Mouse (Mus musculus) liver, embryonic 14.5 days (tissue): Measurements from ENCODE around the gene Fasn.

Source experiments
- CTCF ChIP-seq: IDR thresholded peaks from 2 replicates; pipeline ENCODE4 v1.5.1; 2016; ENCODE audit warnings: antibody characterized with exemption, low read depth, control low read depth
- EP300 ChIP-seq: IDR thresholded peaks from 2 replicates; pipeline ENCODE4 v1.6.1; 2016; ENCODE audit warnings: antibody characterized with exemption, low read depth

DNA sequence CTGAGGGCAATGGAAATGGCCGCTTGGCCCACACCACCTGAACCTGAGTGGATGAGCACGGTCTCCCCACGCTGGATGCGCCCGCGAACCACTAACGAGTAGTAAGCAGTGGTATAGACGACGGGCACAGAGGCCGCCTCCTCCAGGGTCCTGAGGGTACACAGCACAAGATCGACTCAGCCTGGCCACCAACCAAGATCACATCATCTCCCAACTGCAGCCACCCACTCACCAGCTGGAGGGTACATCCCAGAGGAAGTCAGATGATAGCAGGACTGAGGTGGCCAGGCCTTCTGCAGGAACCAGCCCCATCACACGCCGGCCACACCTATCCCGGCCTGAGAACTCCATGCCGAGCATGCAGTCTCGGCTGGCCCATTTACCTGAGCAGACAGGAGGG, 12.3 kb downstream of the Fasn start:
- TF ChIP-seq CTCF, result no peak
- no peak for TF ChIP-seq EP300
